Mouse (Mus musculus) intestine, postnatal 0 days (tissue): ENCODE results near the gene Wdr31. TPM values are rescaled to one million over a fixed set of nuclear protein-coding genes. Genes with fewer than 3 reads are reported as not detected.

Experiments used
- ATAC-seq: fragments of 200-750 bp; cut with Nextera tagmentation; 2 replicates; pipeline ENCODE4 v1.8.0; 2017; ENCODE audit warnings: mild to moderate bottlenecking, moderate TSS enrichment, moderate library complexity
- H3K27ac ChIP-seq: fragments of 300-500 bp; sonication (generic); 2 replicates; pipeline ENCODE4 v1.5.1; 2014; ENCODE audit warnings: mild to moderate bottlenecking, low read depth, low read length, moderate library complexity
- H3K27me3 ChIP-seq: fragments of 300-500 bp; sonication (generic); replicated peaks from 2 replicates; pipeline ENCODE4 v1.6.1; 2014; ENCODE audit warnings: low read length, mixed read lengths; ENCODE audit not compliant: control insufficient read depth, insufficient read depth
- H3K36me3 ChIP-seq: fragments of 300-500 bp; sonication (generic); 2 replicates; pipeline ENCODE4 v1.6.1; 2014; ENCODE audit warnings: mild to moderate bottlenecking, moderate library complexity; ENCODE audit not compliant: control insufficient read depth, insufficient read depth
- H3K4me1 ChIP-seq: fragments of 300-500 bp; sonication (generic); replicated peaks from 2 replicates; pipeline ENCODE4 v1.6.1; 2014; ENCODE audit warnings: antibody characterized with exemption, low read length, mixed read lengths; ENCODE audit not compliant: control insufficient read depth, insufficient read depth
- H3K4me2 ChIP-seq: fragments of 300-500 bp; sonication (generic); replicated peaks from 2 replicates; pipeline ENCODE4 v1.6.1; 2014; ENCODE audit warnings: low read depth, mild to moderate bottlenecking, moderate library complexity
- H3K4me3 ChIP-seq: fragments of 300-500 bp; sonication (generic); 2 replicates; pipeline ENCODE4 v1.5.1; 2014; ENCODE audit warnings: low read depth, low read length
- H3K9ac ChIP-seq: fragments of 300-500 bp; sonication (generic); 2 replicates; pipeline ENCODE4 v1.6.1; 2014; ENCODE audit warnings: mild to moderate bottlenecking, low read depth, low read length
- H3K9me3 ChIP-seq: fragments of 300-500 bp; sonication (generic); 2 replicates; pipeline ENCODE4 v1.6.1; 2016; ENCODE audit warnings: mixed run types; ENCODE audit not compliant: control insufficient read depth
- CTCF ChIP-seq: sonication (generic); IDR thresholded peaks from 2 replicates; pipeline ENCODE4 v1.5.1; 2016; ENCODE audit warnings: low read depth, mild to moderate bottlenecking, control low read depth, antibody characterized with exemption, moderate library complexity
- WGBS: fragments of 180-500 bp; shearing (Covaris S2); extraction: QIAGEN DNeasy Blood & Tissue Kit; methylation state at CpG from one replicate; pipeline ENCODE4 v1.1.7; 2014; 5-methylcytosine and 5-hydroxymethylcytosine counted together
- polyA plus RNA-seq: library from polyadenylated mRNA; unstranded; fragments of >200 nt; fragmentation: Nextera tagmentation; extraction: Ambion mirVana; gene quantifications from 2 replicates; pipeline ENCODE4 v1.2.1, GENCODE M21; 2015

Gene Wdr31
- polyA plus RNA-seq, 1 experiment from 2014 or later = 1.8 TPM

DNA sequence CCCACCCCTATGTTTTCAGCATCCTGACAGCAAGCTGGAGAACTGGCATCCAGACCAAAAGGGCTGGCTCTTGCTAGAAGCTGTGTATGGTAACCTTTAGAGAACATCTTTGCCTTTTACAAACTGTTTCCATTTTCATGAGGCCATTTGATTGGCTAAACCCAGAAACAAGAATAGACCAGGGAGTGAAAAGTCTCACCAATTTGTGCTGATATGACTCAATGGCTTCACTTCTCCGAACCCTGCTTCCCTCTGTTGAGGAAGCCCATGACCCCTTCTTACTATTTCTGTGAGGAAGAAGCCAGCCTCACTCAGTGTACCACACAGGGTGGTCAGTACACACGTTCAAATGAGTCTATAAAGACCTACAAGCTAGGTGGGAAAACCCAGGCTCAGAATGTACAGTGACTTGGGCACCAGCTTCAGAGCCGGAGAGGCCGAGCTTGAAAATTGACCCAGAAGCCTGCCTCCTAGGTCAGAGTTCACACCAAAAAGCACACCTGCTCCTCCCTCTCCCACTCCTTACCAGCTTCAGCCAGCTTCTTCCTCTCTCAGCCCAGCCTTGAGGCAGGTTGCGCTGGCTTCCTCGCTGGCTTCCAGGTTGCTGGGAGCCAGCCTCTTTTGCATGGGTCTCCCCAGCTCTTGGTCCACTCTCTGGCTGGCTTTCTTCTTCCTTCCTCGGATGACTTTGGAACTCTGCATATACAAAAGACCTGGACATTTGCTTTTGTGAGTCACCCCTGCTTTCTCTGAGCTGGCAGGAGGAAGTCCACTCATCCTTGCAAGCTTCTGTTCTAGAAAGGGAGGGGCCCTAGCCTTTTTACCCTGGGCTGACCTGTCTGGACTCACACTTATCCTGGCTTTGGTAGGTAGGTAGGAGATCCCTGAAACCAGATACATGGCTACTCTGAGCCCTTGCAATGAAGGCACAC lies 36.5 kb downstream of the Wdr31 start:
- no peak for TF ChIP-seq CTCF
- H3K27ac ChIP-seq = no peak overlapping the region
- 61% methylated on average over 7 of the region's 7 CpGs for WGBS
- no peaks in the 10 kb centered on the region for H3K27me3 ChIP-seq
- no peak overlapping the region for H3K9ac ChIP-seq
- ATAC-seq = peak; percentile 36
- H3K9me3 ChIP-seq = no peaks in the 10 kb centered on the region
- H3K4me2 ChIP-seq = no peak overlapping the region
- no peak overlapping the region for H3K4me3 ChIP-seq
- H3K36me3 ChIP-seq = no peaks in the 10 kb centered on the region
- H3K4me1 ChIP-seq = no peaks in the 10 kb centered on the region; the same call in 1 of the 2 replicates

DNA sequence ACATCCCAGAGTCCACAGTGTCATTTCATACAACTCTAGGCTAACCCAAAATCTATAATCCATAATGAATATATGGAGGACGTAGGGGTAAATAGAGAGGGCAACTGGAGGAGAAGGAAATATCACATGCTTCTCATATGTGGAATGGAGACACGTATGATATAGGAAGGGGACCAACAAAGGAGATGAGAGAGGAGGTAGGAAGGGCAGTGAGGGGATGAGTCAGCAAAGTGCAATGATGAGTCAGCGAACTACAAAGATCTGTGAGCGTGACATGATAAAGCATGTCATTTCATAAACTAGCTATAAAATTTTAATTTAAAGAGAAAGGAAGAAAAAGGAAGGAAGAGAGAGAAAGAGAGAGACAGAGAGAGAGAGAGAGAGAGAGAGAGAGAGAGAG lies 39.2 kb downstream of the Wdr31 start:
- no peaks in the 10 kb centered on the region for H3K4me1 ChIP-seq
- no peaks in the 10 kb centered on the region for H3K27me3 ChIP-seq
- H3K9me3 ChIP-seq = no peaks in the 10 kb centered on the region
- no peak overlapping the region for H3K9ac ChIP-seq
- ATAC-seq = no peak
- no peak for TF ChIP-seq CTCF
- H3K4me3 ChIP-seq = no peak overlapping the region
- H3K4me2 ChIP-seq = no peak overlapping the region
- H3K27ac ChIP-seq = no peak overlapping the region
- 79% methylated on average over 4 of the region's 4 CpGs for WGBS
- no peaks in the 10 kb centered on the region for H3K36me3 ChIP-seq

DNA sequence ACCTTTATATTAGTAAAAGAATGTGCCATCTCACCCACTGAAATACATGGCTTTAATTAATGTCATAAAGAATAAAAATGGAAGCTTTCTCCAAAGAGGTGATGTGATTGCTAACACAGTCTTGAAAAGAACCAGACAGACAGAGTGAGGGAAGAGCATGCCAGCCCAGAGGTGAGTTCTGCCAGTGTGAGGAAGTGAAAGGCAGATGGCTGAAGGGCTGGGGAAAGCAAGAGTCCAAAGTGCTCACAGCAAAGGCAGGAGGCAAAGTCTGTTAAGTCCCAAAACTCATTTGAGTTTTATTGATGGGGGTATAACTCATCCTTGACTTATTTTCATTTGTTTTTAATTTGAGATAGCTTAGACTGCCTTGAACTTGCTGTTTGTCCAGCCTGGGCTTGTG lies 40.0 kb downstream of the Wdr31 start:
- no peak overlapping the region for H3K4me2 ChIP-seq
- H3K4me1 ChIP-seq = no peaks in the 10 kb centered on the region
- no peak overlapping the region for H3K27ac ChIP-seq
- H3K9ac ChIP-seq = no peak overlapping the region
- no peak for TF ChIP-seq CTCF
- H3K36me3 ChIP-seq = no peaks in the 10 kb centered on the region
- H3K9me3 ChIP-seq = no peaks in the 10 kb centered on the region
- no peaks in the 10 kb centered on the region for H3K27me3 ChIP-seq
- H3K4me3 ChIP-seq = no peak overlapping the region
- ATAC-seq = no peak

DNA sequence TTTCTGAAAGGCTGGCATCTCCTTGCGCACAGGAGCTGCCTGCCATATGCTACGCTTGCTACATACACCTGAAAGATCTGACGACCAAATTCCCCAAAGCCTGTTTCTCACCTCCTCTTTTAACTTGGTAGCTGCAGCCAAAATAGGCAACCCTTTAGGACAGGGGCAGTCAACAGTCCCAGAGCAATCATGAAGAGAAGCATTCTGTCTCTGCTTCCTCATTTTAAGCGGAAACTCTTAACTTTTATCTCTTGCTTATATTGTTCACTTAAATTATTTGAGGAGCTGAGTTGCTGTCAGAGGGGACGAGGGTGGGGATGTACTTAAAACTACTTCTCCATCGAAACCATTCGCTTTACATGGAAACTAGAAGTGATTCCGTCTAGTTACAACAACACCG lies 41.1 kb downstream of the Wdr31 start:
- no peak overlapping the region for H3K4me3 ChIP-seq
- no peaks in the 10 kb centered on the region for H3K27me3 ChIP-seq
- no peak for ATAC-seq
- no peak overlapping the region for H3K4me2 ChIP-seq
- 86% methylated on average over 9 of the region's 9 CpGs for WGBS
- H3K36me3 ChIP-seq = peaks cover 6% of the 10 kb centered on the region
- H3K27ac ChIP-seq = no peak overlapping the region
- TF ChIP-seq CTCF = no peak
- H3K9me3 ChIP-seq = no peaks in the 10 kb centered on the region
- no peaks in the 10 kb centered on the region for H3K4me1 ChIP-seq
- H3K9ac ChIP-seq = no peak overlapping the region

DNA sequence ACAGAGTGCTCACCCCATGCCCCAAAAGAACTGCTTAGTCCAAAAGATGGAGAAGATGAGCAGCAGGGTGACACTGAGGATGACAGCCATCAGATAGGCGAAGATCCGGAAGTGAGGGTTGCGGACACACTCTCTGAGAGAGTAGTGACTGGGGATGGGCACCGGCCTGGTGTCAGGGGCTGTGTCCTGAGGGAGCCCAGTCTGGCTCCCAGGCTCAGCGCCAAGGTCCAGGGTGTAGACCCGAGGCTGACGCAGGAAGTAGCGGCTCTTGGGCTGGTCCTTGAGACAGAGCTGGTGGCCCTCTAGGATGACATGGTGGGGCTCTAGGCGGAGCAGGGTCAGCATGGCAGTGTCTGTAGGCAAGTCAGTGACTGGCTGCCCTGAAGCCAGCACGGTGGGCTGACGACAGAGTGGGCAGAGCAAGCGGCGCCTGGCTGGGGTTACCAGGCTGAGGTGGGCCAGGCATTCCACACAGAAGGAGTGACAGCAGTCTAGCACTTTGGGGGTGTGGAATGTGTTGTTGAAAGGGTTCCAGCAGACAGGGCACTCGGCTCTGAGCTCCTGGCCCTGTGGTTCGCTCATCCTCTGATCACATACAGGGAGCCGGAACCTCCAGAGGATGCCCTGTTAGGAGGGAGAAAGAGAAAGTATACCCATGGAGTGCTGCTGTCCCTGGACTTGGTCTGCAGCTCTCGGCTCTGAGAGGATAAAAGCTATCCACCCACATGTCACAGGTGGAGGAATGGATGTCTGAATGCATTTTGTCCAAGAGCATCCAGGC lies 42.5 kb downstream of the Wdr31 start:
- Histone ChIP-seq H3K27ac (no peak overlapping the region), H3K36me3 (peaks cover 16% of the 10 kb centered on the region), H3K4me3 (no peak overlapping the region), H3K27me3 (no peaks in the 10 kb centered on the region), H3K4me2 (no peak overlapping the region), H3K4me1 (no peaks in the 10 kb centered on the region), H3K9ac (no peak overlapping the region), H3K9me3 (no peaks in the 10 kb centered on the region)
- ATAC-seq = no peak
- WGBS = 68% methylated on average over 17 of the region's 17 CpGs
- TF ChIP-seq CTCF = no peak

DNA sequence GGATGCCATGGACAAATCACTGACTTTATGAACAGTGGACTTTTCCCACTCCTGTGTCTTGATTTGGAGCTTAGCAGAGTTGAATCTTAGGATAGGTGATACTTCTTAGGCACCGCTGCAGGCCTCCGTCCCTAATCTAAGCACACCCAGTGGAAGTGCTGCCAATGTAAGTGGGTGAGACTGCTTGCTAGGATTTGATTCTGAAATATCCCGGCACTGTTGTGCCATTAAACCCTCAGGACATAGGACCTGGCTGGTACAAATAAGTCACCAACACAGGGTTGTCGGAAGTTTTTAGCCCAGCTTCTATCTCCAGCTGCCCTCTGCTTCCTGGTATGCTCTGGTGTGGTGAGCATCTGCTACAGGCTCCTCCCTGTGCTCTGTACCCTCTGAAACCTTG lies 44.8 kb downstream of the Wdr31 start:
- Histone ChIP-seq H3K4me2 (no peak overlapping the region), H3K9me3 (no peaks in the 10 kb centered on the region), H3K36me3 (peaks cover 39% of the 10 kb centered on the region), H3K4me3 (no peak overlapping the region), H3K27ac (no peak overlapping the region), H3K27me3 (no peaks in the 10 kb centered on the region), H3K4me1 (no peaks in the 10 kb centered on the region), H3K9ac (no peak overlapping the region)
- 89% methylated on average over 4 of the region's 4 CpGs for WGBS
- no peak for TF ChIP-seq CTCF
- ATAC-seq = no peak
